Mouse (Mus musculus) testis, adult 2 months (tissue): ENCODE measurements around the gene Tspyl3.

ENCODE experiments used
- CTCF ChIP-seq: fragments of 200-500 bp; IDR thresholded peaks from 2 replicates; pipeline ENCODE4 v1.5.1; 2012; ENCODE audit warnings: low read depth, mild to moderate bottlenecking, inconsistent platforms, low read length, moderate library complexity; ENCODE audit not compliant: control insufficient read depth, insufficient read depth, insufficient replicate concordance
- POLR2A ChIP-seq: fragments of 200-500 bp; IDR thresholded peaks from 2 replicates; pipeline ENCODE4 v1.6.1; 2012; ENCODE audit warnings: low read depth, mild to moderate bottlenecking, inconsistent platforms, low read length, moderate library complexity; ENCODE audit not compliant: control insufficient read depth

DNA sequence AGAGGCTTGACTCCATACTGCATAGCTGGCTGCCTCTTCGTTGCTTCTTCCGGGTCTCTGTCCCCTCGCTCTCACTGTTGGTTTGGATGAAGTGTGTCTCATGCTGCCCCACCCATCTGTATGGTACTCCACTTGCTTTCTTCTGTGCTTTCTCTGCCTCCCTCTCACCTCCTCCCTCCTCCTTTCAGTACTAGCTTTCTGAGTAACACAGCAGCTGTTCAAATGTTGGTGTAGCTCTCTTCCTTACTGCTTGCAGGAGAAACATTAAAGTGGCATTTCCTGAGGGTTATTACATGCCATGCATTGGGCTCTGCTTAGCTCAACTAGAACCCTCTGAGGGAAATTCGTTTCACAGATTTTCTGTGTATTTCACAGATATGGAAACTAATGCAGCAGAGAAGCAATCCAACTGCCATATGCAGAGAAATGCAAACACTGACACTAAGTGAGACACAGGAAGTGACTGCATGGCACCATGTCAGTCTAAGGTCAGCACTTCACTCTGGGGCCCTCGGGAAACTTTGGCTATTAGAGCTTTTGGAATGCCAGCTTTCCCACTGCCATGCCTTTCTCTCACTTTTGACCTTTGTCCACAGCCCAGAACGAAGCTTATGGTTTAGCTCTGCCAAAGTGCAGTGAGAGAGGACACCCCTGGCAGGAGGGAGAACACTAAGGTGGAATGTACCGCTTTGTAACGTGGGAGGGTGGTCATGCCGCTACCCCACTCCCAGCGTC lies 45.9 kb downstream of the Tspyl3 start:
- TF ChIP-seq POLR2A (no peak), CTCF (no peak)
